Mouse (Mus musculus) embryonic facial prominence, embryonic 14.5 days (tissue): ENCODE data around the gene Pank2. TPM values are rescaled to one million over a fixed set of nuclear protein-coding genes. Genes with fewer than 3 reads are reported as not detected.
A peak's percentile ranks its signal among the peaks of the same experiment; 100 is the strongest.

Source experiments
- ATAC-seq: fragments of 200-750 bp; cut with Nextera tagmentation; 2 replicates; pipeline ENCODE4 v1.8.0; 2017; ENCODE audit warnings: low read depth, moderate number of reproducible peaks, moderate TSS enrichment
- DNase-seq: peaks from one replicate; pipeline ENCODE4 v3.0.0-alpha.2; 2015; ENCODE audit warnings: low spot score
- H3K27ac ChIP-seq: fragments of 300-500 bp; sonication (generic); replicated peaks from 2 replicates; pipeline ENCODE4 v1.5.1; 2014; ENCODE audit warnings: low read depth, mild to moderate bottlenecking, low read length, moderate library complexity
- H3K27me3 ChIP-seq: fragments of 300-500 bp; sonication (generic); replicated peaks from 2 replicates; pipeline ENCODE4 v1.6.1; 2014; ENCODE audit warnings: low read length; ENCODE audit not compliant: control insufficient read depth, insufficient read depth
- H3K36me3 ChIP-seq: fragments of 300-500 bp; sonication (generic); 2 replicates; pipeline ENCODE4 v1.6.1; 2014; ENCODE audit warnings: low read length, mixed read lengths; ENCODE audit not compliant: control insufficient read depth, insufficient read depth
- H3K4me1 ChIP-seq: fragments of 300-500 bp; sonication (generic); 2 replicates; pipeline ENCODE4 v1.6.1; 2014; ENCODE audit warnings: antibody characterized with exemption, low read length; ENCODE audit not compliant: control insufficient read depth, insufficient read depth
- H3K4me2 ChIP-seq: fragments of 300-500 bp; sonication (generic); 2 replicates; pipeline ENCODE4 v1.6.1; 2014; ENCODE audit warnings: low read depth, mild to moderate bottlenecking, low read length, moderate library complexity, mixed read lengths
- H3K4me3 ChIP-seq: fragments of 300-500 bp; sonication (generic); 2 replicates; pipeline ENCODE4 v1.5.1; 2014; ENCODE audit warnings: low read depth, mild to moderate bottlenecking, low read length
- H3K9ac ChIP-seq: fragments of 300-500 bp; sonication (generic); 2 replicates; pipeline ENCODE4 v1.6.1; 2014; ENCODE audit warnings: low read depth, mild to moderate bottlenecking, low read length, moderate library complexity, mixed read lengths
- H3K9me3 ChIP-seq: fragments of 300-500 bp; sonication (generic); 2 replicates; pipeline ENCODE4 v1.6.1; 2016; ENCODE audit warnings: low read length; ENCODE audit not compliant: control insufficient read depth
- WGBS: fragments of 180-500 bp; shearing (Covaris S2); extraction: QIAGEN DNeasy Blood & Tissue Kit; methylation state at CpG from one replicate; pipeline ENCODE4 v1.1.7; 2014; 5-methylcytosine and 5-hydroxymethylcytosine counted together
- polyA plus RNA-seq: library from polyadenylated mRNA; unstranded; fragments of >200 nt; fragmentation: Nextera tagmentation; extraction: Ambion mirVana; gene quantifications from 2 replicates; pipeline ENCODE4 v1.2.1, GENCODE M21; 2014

Gene Pank2
- polyA plus RNA-seq = 36.0 and 40.1 TPM in 2 replicates

GRCm38 (mm10) chr2:131262213-131262672 is at the start of gene Pank2:
Gene Pank2 (plus strand): TSS chr2:131262495.
- H3K4me1 ChIP-seq = peaks cover 22% of the 10 kb centered on the region
- H3K27me3 ChIP-seq = no peaks in the 10 kb centered on the region
- 2% methylated on average over 28 of the region's 49 CpGs for WGBS
- H3K9ac ChIP-seq = peak within 1 kb of the TSS; percentile 97
- peak; percentile 100 for DNase-seq
- H3K4me2 ChIP-seq = peak within 1 kb of the TSS; percentile 76
- no peaks in the 10 kb centered on the region for H3K9me3 ChIP-seq
- H3K27ac ChIP-seq = peak within 1 kb of the TSS; percentile 100
- no peaks in the 10 kb centered on the region for H3K36me3 ChIP-seq
- ATAC-seq = peak; percentile 100
- H3K4me3 ChIP-seq = peak within 1 kb of the TSS; percentile 89

- DNase-seq = no peak
- peaks cover 5% of the 10 kb centered on the region for H3K36me3 ChIP-seq
- H3K4me3 ChIP-seq = no peak overlapping the region
- no peak for ATAC-seq
- peaks cover 11% of the 10 kb centered on the region; the same call in 1 of the 2 replicates for H3K4me1 ChIP-seq
- no peak overlapping the region for H3K9ac ChIP-seq
- H3K27me3 ChIP-seq = no peaks in the 10 kb centered on the region
- no peaks in the 10 kb centered on the region for H3K9me3 ChIP-seq
- WGBS = 82% methylated on average over 7 of the region's 7 CpGs
- no peak overlapping the region for H3K4me2 ChIP-seq
- no peak overlapping the region for H3K27ac ChIP-seq
Measured at GRCm38 (mm10) chr2:131213773-131214172, 48.5 kb upstream of the Pank2 start.

- WGBS = 85% methylated on average over 7 of the region's 7 CpGs
- ATAC-seq = no peak
Measured at GRCm38 (mm10) chr2:131215941-131216858, 46.1 kb upstream of the Pank2 start.

DNA sequence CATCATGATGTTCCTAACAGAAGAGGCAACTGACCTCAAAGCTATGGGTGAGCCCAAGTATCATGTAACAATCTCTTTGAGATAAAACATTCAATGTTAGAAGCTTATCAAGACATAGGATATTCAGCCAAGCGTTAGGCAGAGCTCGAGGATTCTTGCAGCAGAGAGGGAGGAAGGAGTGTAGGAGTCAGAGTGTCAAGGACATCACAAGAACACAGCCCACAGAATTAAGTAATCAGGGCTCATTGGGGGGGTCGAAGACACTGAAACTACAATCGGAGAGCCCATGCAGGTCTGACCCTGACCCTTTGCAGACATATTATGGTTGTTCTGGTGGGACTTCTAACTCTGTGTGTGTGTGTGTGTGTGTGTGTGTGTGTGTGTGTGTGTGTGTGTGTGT is 42.3 kb upstream of the Pank2 start:
- Histone ChIP-seq H3K9me3 (no peaks in the 10 kb centered on the region), H3K27me3 (no peaks in the 10 kb centered on the region), H3K4me3 (no peak overlapping the region), H3K4me1 (no peaks in the 10 kb centered on the region), H3K36me3 (no peaks in the 10 kb centered on the region), H3K4me2 (no peak overlapping the region), H3K9ac (no peak overlapping the region), H3K27ac (no peak overlapping the region)
- WGBS = 78% methylated on average over 4 of the region's 4 CpGs
- DNase-seq (no peak), ATAC-seq (no peak)

More at GRCm38 (mm10) chr2:131215941-131216858, 46.1 kb upstream of the Pank2 start:
- Histone ChIP-seq H3K4me3 (no peak overlapping the region), H3K4me2 (no peak overlapping the region), H3K9me3 (no peaks in the 10 kb centered on the region), H3K27me3 (no peaks in the 10 kb centered on the region), H3K4me1 (peaks cover 2% of the 10 kb centered on the region; the same call in 1 of the 2 replicates), H3K9ac (no peak overlapping the region), H3K27ac (no peak overlapping the region), H3K36me3 (peaks cover 5% of the 10 kb centered on the region)
- no peak for DNase-seq

DNA sequence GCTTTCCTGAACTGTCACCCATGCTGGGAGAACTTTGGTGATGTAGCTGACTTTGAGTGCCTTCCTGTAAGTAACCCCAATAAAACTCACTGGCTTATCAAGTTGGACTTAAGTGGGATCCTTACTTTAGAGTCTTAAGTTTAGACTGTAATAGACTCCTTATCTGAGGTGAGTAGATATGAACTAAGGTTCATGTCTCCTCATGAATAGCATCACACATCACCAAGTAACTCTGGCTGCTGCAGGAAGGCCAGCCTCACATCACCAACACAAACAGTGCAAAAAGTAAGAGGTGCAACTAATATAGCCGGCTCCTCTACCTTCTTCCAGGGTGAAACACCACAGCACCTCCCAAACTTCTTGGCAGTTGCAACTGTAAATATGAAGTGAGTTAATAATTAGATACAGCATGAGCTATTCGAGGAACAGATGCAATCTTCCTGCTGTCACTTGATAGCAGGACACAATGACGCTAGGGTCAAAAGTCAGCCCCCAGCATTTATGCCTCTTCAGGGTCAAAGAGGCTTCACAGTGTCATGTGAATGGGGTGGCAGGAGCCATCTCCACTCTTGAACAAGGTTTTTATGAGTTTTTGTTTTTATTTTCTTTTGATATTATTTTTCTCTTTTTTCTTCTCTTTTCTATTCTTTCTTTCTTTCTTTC is 40.3 kb upstream of the Pank2 start:
- Histone ChIP-seq H3K9me3 (no peaks in the 10 kb centered on the region), H3K9ac (no peak overlapping the region), H3K36me3 (no peaks in the 10 kb centered on the region), H3K27ac (no peak overlapping the region), H3K27me3 (no peaks in the 10 kb centered on the region), H3K4me2 (no peak overlapping the region), H3K4me3 (no peak overlapping the region), H3K4me1 (no peaks in the 10 kb centered on the region)
- 62% methylated on average over 3 of the region's 3 CpGs for WGBS
- no peak for DNase-seq
- no peak for ATAC-seq

GRCm38 (mm10) chr2:131222562-131222961 is 39.7 kb upstream of the Pank2 start:
- no peak overlapping the region for H3K4me3 ChIP-seq
- H3K9ac ChIP-seq = no peak overlapping the region
- H3K36me3 ChIP-seq = no peaks in the 10 kb centered on the region
- H3K27ac ChIP-seq = no peak overlapping the region
- H3K9me3 ChIP-seq = no peaks in the 10 kb centered on the region
- no peak overlapping the region for H3K4me2 ChIP-seq
- WGBS = 40% methylated on average over 5 of the region's 5 CpGs
- DNase-seq = peak; percentile 53
- H3K4me1 ChIP-seq = no peaks in the 10 kb centered on the region
- no peak for ATAC-seq
- no peaks in the 10 kb centered on the region for H3K27me3 ChIP-seq

DNA sequence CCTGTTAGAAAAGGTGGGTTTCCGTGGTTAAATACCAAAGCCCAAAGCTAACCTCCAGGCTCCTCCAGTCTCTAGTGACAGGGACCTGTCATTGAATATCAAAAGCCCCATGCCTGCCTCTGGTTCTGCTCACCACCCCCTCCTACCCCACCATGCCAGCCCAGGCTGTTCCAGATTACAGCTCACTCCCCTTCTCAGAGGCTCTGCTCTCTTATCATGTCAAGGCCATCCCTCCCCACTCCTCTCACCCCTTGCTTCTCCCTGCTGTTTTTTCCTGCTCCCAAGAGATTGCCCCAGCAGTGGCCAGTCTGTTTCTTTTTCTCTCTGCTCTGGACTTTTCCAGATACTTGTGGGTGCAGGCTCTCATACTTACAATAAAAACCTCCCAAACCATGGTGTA is 38.7 kb upstream of the Pank2 start:
- Histone ChIP-seq H3K4me2 (no peak overlapping the region), H3K4me3 (no peak overlapping the region), H3K36me3 (no peaks in the 10 kb centered on the region), H3K4me1 (no peaks in the 10 kb centered on the region), H3K9me3 (no peaks in the 10 kb centered on the region), H3K27ac (no peak overlapping the region), H3K9ac (no peak overlapping the region), H3K27me3 (no peaks in the 10 kb centered on the region)
- DNase-seq (no peak), ATAC-seq (no peak)
- 78% methylated on average over 1 of the region's 1 CpGs for WGBS

- H3K9me3 ChIP-seq = no peaks in the 10 kb centered on the region
- no peaks in the 10 kb centered on the region for H3K4me1 ChIP-seq
- no peak overlapping the region for H3K4me2 ChIP-seq
- H3K36me3 ChIP-seq = no peaks in the 10 kb centered on the region
- no peak overlapping the region for H3K9ac ChIP-seq
- H3K27me3 ChIP-seq = no peaks in the 10 kb centered on the region
- DNase-seq (no peak), ATAC-seq (no peak)
- 85% methylated on average over 6 of the region's 6 CpGs for WGBS
- H3K4me3 ChIP-seq = no peak overlapping the region
- H3K27ac ChIP-seq = no peak overlapping the region
Measured at GRCm38 (mm10) chr2:131225178-131225577, 37.1 kb upstream of the Pank2 start.
